Mouse (Mus musculus) kidney, adult 2 months (tissue): ENCODE measurements around the gene Scand1.

ENCODE experiments used
- CTCF ChIP-seq: fragments of 200-500 bp; conservative IDR thresholded peaks from 2 replicates; pipeline ENCODE4 v1.5.1; 2011; ENCODE audit warnings: low read depth, mild to moderate bottlenecking, control low read depth, low read length, moderate library complexity, mixed read lengths; ENCODE audit not compliant: insufficient read depth, insufficient read length
- POLR2A ChIP-seq: fragments of 200-500 bp; IDR thresholded peaks from one replicate; pipeline ENCODE4 v1.6.1; 2011; ENCODE audit warnings: low read depth, low read length, control low read depth

DNA sequence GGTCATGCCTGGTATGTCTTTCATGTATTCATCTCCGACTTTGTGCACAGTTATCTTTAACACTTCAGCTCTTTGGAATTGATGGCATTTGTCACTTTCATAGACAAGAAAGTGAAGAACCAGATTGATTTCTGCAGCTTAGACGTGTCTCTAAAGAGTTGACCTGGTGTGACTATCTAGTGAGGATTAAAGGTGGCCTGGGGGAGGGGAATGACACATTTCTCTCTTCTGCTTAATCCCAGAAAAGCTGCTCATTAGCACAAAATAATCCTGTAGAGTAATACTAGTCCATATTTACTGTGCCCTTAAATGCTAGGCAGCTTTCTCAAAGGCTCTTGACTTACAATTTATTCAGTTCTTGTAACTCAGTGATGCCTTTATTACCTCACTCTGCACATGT is 27.3 kb downstream of the Scand1 start:
- TF ChIP-seq CTCF (no peak), POLR2A (no peak)
